Mouse (Mus musculus): Measurements from ENCODE around the gene Nap1l4. TPM values are rescaled to one million over a fixed set of nuclear protein-coding genes. Genes with fewer than 3 reads are reported as not detected.

The Nap1l4 gene
- 116 and 140 TPM in 2 replicates for polyA plus RNA-seq (2015; fragmentation: Nextera tagmentation; extraction: Ambion mirVana)

GRCm38 (mm10) chr7:143548976-143549457 lies at the start of gene Nap1l4:
Nap1l4 (minus strand) TSS chr7:143549106.

GRCm38 (mm10) chr7:143502418-143503200 lies 46.3 kb downstream of the Nap1l4 start, which contains the start of gene Phlda2:
Phlda2 (minus strand) TSS chr7:143503150.

GRCm38 (mm10) chr7:143473347-143474101 lies 75.4 kb downstream of the Nap1l4 start, which contains the start of gene Slc22a18:
Slc22a18 (plus strand) TSS chr7:143473736.

Small RNA genes lying within 50 kb of the gene (microRNA-seq; reads per million reads assigned to microRNA genes)
- 1.1 reads per million for gene Mir7064 (ENCODE audit: borderline replicate concordance, insufficient number of aligned reads)

Other genes starting within 250 kb of the Nap1l4 start
- gene Cdkn1c, start 88.1 kb downstream of the Nap1l4 start, polyA plus RNA-seq (2015; fragmentation: Nextera tagmentation; extraction: Ambion mirVana): 1,242 and 2,192 TPM in 2 replicates
- 2.0 and 3.3 TPM in 2 replicates for gene Slc22a18, start 75.4 kb downstream of the Nap1l4 start, polyA plus RNA-seq (2015; fragmentation: Nextera tagmentation; extraction: Ambion mirVana)
- gene Phlda2, start 46.0 kb downstream of the Nap1l4 start, polyA plus RNA-seq (2015; fragmentation: Nextera tagmentation; extraction: Ambion mirVana): 5.1 and 5.2 TPM in 2 replicates
- gene Cars, start 51.0 kb upstream of the Nap1l4 start, polyA plus RNA-seq (2015; fragmentation: Nextera tagmentation; extraction: Ambion mirVana): 21.6 and 29.9 TPM in 2 replicates
- gene Tnfrsf26, start 79.6 kb upstream of the Nap1l4 start, polyA plus RNA-seq (2015; fragmentation: Nextera tagmentation; extraction: Ambion mirVana): 0.84 and 0.88 TPM in 2 replicates
- 3.5 and 5.0 TPM in 2 replicates for gene Tnfrsf22, start 100.6 kb upstream of the Nap1l4 start, polyA plus RNA-seq (2015; fragmentation: Nextera tagmentation; extraction: Ambion mirVana)
- gene Tnfrsf23, start 136.8 kb upstream of the Nap1l4 start, polyA plus RNA-seq (2015; fragmentation: Nextera tagmentation; extraction: Ambion mirVana): 2.4 and 3.1 TPM in 2 replicates
- 17.7 and 22.4 TPM in 2 replicates for gene Osbpl5, start 207.9 kb upstream of the Nap1l4 start, polyA plus RNA-seq (2015; fragmentation: Nextera tagmentation; extraction: Ambion mirVana)
- 0.37 and 0.84 TPM in 2 replicates for gene Mrgprg, start 217.9 kb upstream of the Nap1l4 start, polyA plus RNA-seq (2015; fragmentation: Nextera tagmentation; extraction: Ambion mirVana)
- 1.9 and 4.8 TPM in 2 replicates for gene Mrgpre, start 235.4 kb upstream of the Nap1l4 start, polyA plus RNA-seq (2015; fragmentation: Nextera tagmentation; extraction: Ambion mirVana)

Data from adrenal gland, postnatal 0 days (tissue).